Mouse (Mus musculus) brain, embryonic 18.5 days (tissue): ENCODE data around the gene D11Wsu47e.
"Not testable (repeated sequence)": the region's sequence is repeated elsewhere in the genome, so short reads cannot be mapped to it uniquely, and the experiment has no call there.

Source experiments
- DNase-seq: peaks from one replicate; pipeline ENCODE4 v3.0.0-alpha.2; 2012; ENCODE audit warnings: low read depth, low spot score

The D11Wsu47e gene

GRCm38 (mm10) chr11:113683957-113684706 is at the start of gene D11Wsu47e, which contains the start of gene Fam104a:
D11Wsu47e (plus strand) TSS chr11:113684412.
Fam104a (minus strand) TSS chr11:113684155.
- DNase-seq: peak; percentile 93

- no peak for DNase-seq
Observed at GRCm38 (mm10) chr11:113634699-113635121, 49.5 kb upstream of the D11Wsu47e start.

- no peak for DNase-seq
Observed at GRCm38 (mm10) chr11:113638680-113639079, 45.5 kb upstream of the D11Wsu47e start.

- DNase-seq: no peak
Observed at GRCm38 (mm10) chr11:113645181-113645580, 39.0 kb upstream of the D11Wsu47e start.

- no peak for DNase-seq
Observed at GRCm38 (mm10) chr11:113648152-113648551, 36.1 kb upstream of the D11Wsu47e start.

- no peak for DNase-seq
Observed at GRCm38 (mm10) chr11:113648690-113649352, 35.4 kb upstream of the D11Wsu47e start, which contains the start of gene Cog1. Cog1 (plus strand) TSS chr11:113649169.

- no peak for DNase-seq
Observed at GRCm38 (mm10) chr11:113649353-113650210, 34.6 kb upstream of the D11Wsu47e start, which contains the start of gene Slc39a11. Slc39a11 (minus strand) TSS chr11:113650079.

GRCm38 (mm10) chr11:113651206-113651906 is 32.9 kb upstream of the D11Wsu47e start:
- DNase-seq: no peak

GRCm38 (mm10) chr11:113651907-113652273 is 32.3 kb upstream of the D11Wsu47e start:
- DNase-seq: no peak

- no peak for DNase-seq
Observed at GRCm38 (mm10) chr11:113652516-113652915, 31.7 kb upstream of the D11Wsu47e start.

- DNase-seq: no peak
Observed at GRCm38 (mm10) chr11:113654105-113654504, 30.1 kb upstream of the D11Wsu47e start.

- no peak for DNase-seq
Observed at GRCm38 (mm10) chr11:113654561-113655270, 29.5 kb upstream of the D11Wsu47e start.

GRCm38 (mm10) chr11:113656511-113656932 is 27.7 kb upstream of the D11Wsu47e start:
- DNase-seq: no peak

- no peak for DNase-seq
Observed at GRCm38 (mm10) chr11:113657221-113657620, 27.0 kb upstream of the D11Wsu47e start.

- no peak for DNase-seq
Observed at GRCm38 (mm10) chr11:113658319-113658718, 25.9 kb upstream of the D11Wsu47e start.

GRCm38 (mm10) chr11:113658763-113659162 is 25.4 kb upstream of the D11Wsu47e start:
- no peak for DNase-seq

- not testable (repeated sequence) for DNase-seq
Observed at GRCm38 (mm10) chr11:113660213-113660612, 24.0 kb upstream of the D11Wsu47e start.

GRCm38 (mm10) chr11:113660940-113661339 is 23.3 kb upstream of the D11Wsu47e start:
- DNase-seq: no peak

- no peak for DNase-seq
Observed at GRCm38 (mm10) chr11:113661835-113662351, 22.3 kb upstream of the D11Wsu47e start.

- no peak for DNase-seq
Observed at GRCm38 (mm10) chr11:113664279-113664678, 19.9 kb upstream of the D11Wsu47e start.
